Mouse (Mus musculus): ENCODE results near the gene Nt5m. TPM values are rescaled to one million over a fixed set of nuclear protein-coding genes. Genes with fewer than 3 reads are reported as not detected.

The Nt5m gene
- polyA plus RNA-seq, 1 experiment from 2014 or later = 40.5 TPM

DNA sequence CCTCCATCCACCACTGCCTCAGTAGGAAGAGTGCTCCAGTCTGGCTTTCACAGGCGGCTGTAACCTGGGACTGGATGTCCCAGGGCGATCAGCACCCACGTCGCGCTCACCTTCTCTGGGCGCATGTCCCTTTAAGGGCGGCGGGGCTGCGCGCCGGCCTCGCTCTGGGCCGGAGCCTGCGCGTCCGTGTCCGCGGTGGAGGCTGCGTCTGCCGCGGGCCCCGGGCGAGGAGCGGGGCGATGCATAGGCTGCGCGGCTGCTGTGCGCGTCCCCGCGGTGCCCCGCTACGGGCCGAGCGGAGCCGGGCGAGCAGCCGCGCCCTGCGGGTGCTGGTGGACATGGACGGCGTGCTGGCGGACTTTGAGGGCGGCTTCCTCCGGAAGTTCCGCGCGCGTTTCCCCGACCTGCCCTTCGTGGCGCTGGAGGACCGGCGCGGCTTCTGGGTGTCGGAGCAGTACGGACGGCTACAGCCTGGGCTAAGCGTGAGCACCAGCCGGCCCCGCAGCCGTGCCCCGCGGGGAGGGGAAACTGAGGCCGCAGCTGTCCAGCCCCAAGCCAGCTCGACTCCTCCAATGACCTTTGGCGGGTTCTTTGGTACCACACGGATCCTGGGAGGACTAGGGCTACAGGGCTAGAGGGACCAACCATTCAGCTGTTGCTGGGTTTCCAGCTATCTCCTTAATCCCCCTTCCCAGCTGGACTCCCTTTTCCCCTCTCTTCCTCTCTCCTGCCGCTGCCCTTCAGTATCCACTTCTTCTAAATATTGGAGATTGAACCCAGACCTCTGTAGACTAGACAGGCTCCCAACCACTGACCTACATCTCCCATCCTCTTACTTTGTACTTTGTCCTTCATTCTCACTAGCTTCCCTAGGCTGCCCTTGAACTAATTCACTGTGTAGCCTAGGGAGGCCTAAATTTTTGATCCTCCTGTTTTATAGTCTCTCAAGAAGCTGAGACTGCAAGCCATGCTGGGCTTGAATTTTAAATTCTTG lies 8.9 kb downstream of the Nt5m start:
- under 1% methylated on average over 66 of the region's 69 CpGs for WGBS
- Histone ChIP-seq H3K9ac (ENCODE audit: low read length) (peak overlapping the region; percentile 93), H3K4me1 (replicated peaks; ENCODE audit: control insufficient read depth, insufficient read depth, low read length) (no peaks in the 10 kb centered on the region; the same call in 1 of the 2 replicates), H3K4me3 (ENCODE audit: low read depth, low read length) (peak overlapping the region; percentile 76), H3K27ac (ENCODE audit: low read depth, low read length) (peak overlapping the region; percentile 71), H3K4me2 (ENCODE audit: low read depth, low read length, severe bottlenecking) (peak overlapping the region; percentile 79), H3K36me3 (ENCODE audit: control insufficient read depth, insufficient read depth, low read length) (no peaks in the 10 kb centered on the region; the same call in 1 of the 2 replicates), H3K9me3 (ENCODE audit: control insufficient read depth, low read length) (no peaks in the 10 kb centered on the region), H3K27me3 (ENCODE audit: control insufficient read depth, insufficient read depth, low read length) (no peaks in the 10 kb centered on the region)
- DNase-seq (ENCODE audit: low spot score) (peak; percentile 84), ATAC-seq (replicated peaks; ENCODE audit: low FRiP score) (peak; percentile 92)

DNA sequence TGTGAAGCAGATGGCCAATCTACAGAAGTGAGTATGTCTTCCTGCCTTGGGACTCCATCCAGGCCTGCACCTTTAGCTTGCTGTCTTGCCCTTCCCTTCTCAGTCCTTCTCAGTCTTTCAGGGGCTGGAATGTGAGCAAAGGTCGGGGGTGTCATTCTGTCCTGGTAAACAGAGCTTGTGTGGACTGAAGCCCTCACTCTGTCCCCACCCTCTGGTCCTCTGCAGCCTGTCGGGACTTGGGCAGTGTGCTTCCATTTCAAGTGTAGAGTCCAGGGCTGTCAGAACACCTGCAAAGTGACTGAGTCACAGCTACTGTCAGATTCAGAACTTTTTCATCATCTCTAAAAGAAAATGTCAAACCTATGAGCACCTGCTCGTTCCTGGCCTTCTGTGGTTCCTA lies 13.6 kb downstream of the Nt5m start:
- 78% methylated on average over 3 of the region's 3 CpGs for WGBS
- H3K9ac ChIP-seq (ENCODE audit: low read length) = no peak overlapping the region
- no peak for ATAC-seq (replicated peaks; ENCODE audit: low FRiP score)

DNA sequence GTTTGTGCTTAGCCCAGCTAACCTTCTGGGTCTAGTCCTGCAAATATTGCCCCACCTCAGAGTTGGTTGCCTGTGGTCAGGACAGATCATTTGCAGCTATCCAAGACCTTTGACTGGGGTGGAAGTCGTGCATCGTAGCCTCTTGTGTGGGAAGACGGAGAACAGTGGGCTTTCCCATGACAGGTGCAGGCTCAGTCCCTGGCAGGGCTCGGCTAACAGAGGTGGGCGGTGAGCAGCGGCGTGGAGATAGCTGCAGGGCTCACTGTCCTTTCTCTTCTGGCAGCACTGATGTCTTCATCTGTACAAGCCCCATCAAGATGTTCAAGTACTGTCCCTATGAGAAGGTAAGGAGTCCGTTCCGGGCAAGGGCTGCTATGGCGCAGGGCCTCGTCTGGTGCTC lies 21.2 kb downstream of the Nt5m start:
- Histone ChIP-seq H3K4me1 (replicated peaks; ENCODE audit: control insufficient read depth, insufficient read depth, low read length) (no peaks in the 10 kb centered on the region), H3K27ac (ENCODE audit: low read depth, low read length) (no peak overlapping the region), H3K9ac (ENCODE audit: low read length) (no peak overlapping the region), H3K4me3 (ENCODE audit: low read depth, low read length) (no peak overlapping the region), H3K36me3 (ENCODE audit: control insufficient read depth, insufficient read depth, low read length) (no peaks in the 10 kb centered on the region; the same call in 1 of the 2 replicates), H3K9me3 (ENCODE audit: control insufficient read depth, low read length) (no peaks in the 10 kb centered on the region), H3K4me2 (ENCODE audit: low read depth, low read length, severe bottlenecking) (no peak overlapping the region), H3K27me3 (ENCODE audit: control insufficient read depth, insufficient read depth, low read length) (no peaks in the 10 kb centered on the region)
- WGBS = 90% methylated on average over 11 of the region's 11 CpGs
- no peak for ATAC-seq (replicated peaks; ENCODE audit: low FRiP score)
- no peak for DNase-seq (ENCODE audit: low spot score)

More for the DNA sequence above, 13.6 kb downstream of the Nt5m start:
- H3K9me3 ChIP-seq (ENCODE audit: control insufficient read depth, low read length) = no peaks in the 10 kb centered on the region
- no peaks in the 10 kb centered on the region for H3K36me3 ChIP-seq (ENCODE audit: control insufficient read depth, insufficient read depth, low read length)
- DNase-seq (ENCODE audit: low spot score) = peak; percentile 37
- no peaks in the 10 kb centered on the region for H3K27me3 ChIP-seq (ENCODE audit: control insufficient read depth, insufficient read depth, low read length)
- no peak overlapping the region for H3K4me3 ChIP-seq (ENCODE audit: low read depth, low read length)
- H3K27ac ChIP-seq (ENCODE audit: low read depth, low read length) = no peak overlapping the region
- no peaks in the 10 kb centered on the region; the same call in 1 of the 2 replicates for H3K4me1 ChIP-seq (replicated peaks; ENCODE audit: control insufficient read depth, insufficient read depth, low read length)
- H3K4me2 ChIP-seq (ENCODE audit: low read depth, low read length, severe bottlenecking) = no peak overlapping the region

DNA sequence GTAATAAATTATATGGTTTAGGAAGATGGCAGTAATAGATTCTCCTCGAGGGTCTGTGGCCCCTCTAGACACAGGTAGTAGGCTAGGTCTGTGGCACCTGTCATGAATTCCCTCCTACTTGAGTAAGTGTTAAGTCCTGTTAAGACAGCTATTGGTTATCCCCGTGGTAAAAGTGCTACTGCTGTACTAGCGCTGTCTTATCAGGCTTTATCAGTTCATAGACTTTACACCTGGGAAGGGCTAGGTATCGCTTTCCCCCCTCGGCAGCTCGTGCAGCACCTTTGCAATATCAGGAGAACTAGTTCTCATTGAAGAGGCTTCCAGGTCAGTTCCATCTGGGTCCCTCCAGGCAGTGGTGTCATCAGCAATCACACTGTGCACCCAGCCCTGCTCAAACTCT lies 25.1 kb downstream of the Nt5m start:
- ATAC-seq (replicated peaks; ENCODE audit: low FRiP score) (no peak), DNase-seq (ENCODE audit: low spot score) (no peak)
- no peak overlapping the region for H3K27ac ChIP-seq (ENCODE audit: low read depth, low read length)
- H3K4me3 ChIP-seq (ENCODE audit: low read depth, low read length) = no peak overlapping the region
- no peaks in the 10 kb centered on the region for H3K9me3 ChIP-seq (ENCODE audit: control insufficient read depth, low read length)
- no peaks in the 10 kb centered on the region for H3K27me3 ChIP-seq (ENCODE audit: control insufficient read depth, insufficient read depth, low read length)
- no peaks in the 10 kb centered on the region; the same call in 1 of the 2 replicates for H3K36me3 ChIP-seq (ENCODE audit: control insufficient read depth, insufficient read depth, low read length)
- no peak overlapping the region for H3K4me2 ChIP-seq (ENCODE audit: low read depth, low read length, severe bottlenecking)
- 95% methylated on average over 6 of the region's 6 CpGs for WGBS
- no peak overlapping the region for H3K9ac ChIP-seq (ENCODE audit: low read length)
- peaks cover 2% of the 10 kb centered on the region; the same call in 1 of the 2 replicates for H3K4me1 ChIP-seq (replicated peaks; ENCODE audit: control insufficient read depth, insufficient read depth, low read length)

DNA sequence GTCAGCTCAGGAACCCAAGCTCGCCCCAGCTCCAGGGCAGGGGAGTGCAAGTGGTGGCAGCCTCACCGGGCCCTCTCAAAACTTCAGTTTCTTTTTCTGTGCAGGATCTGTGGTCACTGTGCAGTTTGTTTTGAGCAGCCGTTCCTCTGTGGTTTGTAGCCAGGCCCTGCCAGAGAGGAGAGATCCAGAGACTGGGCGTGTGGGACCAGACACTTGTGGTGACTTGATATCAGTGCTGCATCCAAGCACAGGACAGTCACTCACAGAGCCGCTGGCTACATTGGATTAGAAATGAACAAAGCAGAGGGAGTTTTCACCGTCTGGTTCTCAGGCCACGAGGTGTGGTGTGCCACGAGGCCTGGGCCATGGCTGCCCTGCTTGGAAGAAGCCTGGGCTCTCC lies 32.9 kb downstream of the Nt5m start:
- WGBS = 81% methylated on average over 8 of the region's 8 CpGs
- Histone ChIP-seq H3K9ac (ENCODE audit: low read length) (no peak overlapping the region), H3K9me3 (ENCODE audit: control insufficient read depth, low read length) (no peaks in the 10 kb centered on the region), H3K27me3 (ENCODE audit: control insufficient read depth, insufficient read depth, low read length) (no peaks in the 10 kb centered on the region), H3K4me1 (replicated peaks; ENCODE audit: control insufficient read depth, insufficient read depth, low read length) (peaks cover 6% of the 10 kb centered on the region; the same call in 1 of the 2 replicates), H3K27ac (ENCODE audit: low read depth, low read length) (no peak overlapping the region), H3K4me3 (ENCODE audit: low read depth, low read length) (no peak overlapping the region), H3K36me3 (ENCODE audit: control insufficient read depth, insufficient read depth, low read length) (no peaks in the 10 kb centered on the region; the same call in 1 of the 2 replicates), H3K4me2 (ENCODE audit: low read depth, low read length, severe bottlenecking) (no peak overlapping the region)
- ATAC-seq (replicated peaks; ENCODE audit: low FRiP score) (no peak), DNase-seq (ENCODE audit: low spot score) (no peak)

DNA sequence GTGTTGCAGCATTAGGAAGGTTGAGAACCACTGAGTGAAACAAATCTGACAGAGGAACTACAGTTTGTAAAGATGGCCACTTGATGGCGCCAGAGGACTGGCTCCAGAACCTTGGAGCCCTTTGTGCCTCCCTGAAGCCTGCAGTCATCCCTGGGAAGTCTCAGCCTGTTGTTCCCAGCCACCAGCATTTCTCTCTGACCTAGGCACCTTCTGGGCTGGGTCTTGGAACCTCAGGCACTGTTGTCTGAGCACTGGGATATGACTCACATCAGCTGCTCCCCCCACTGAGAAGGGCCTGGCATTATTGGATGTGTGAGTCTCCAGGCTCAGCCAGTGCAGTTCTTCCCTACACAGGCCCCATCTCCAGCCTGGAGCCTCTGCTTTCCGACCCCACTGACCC lies 40.8 kb downstream of the Nt5m start:
- peak overlapping the region; percentile 40 for H3K9ac ChIP-seq (ENCODE audit: low read length)
- 32% methylated on average over 2 of the region's 2 CpGs for WGBS

DNA sequence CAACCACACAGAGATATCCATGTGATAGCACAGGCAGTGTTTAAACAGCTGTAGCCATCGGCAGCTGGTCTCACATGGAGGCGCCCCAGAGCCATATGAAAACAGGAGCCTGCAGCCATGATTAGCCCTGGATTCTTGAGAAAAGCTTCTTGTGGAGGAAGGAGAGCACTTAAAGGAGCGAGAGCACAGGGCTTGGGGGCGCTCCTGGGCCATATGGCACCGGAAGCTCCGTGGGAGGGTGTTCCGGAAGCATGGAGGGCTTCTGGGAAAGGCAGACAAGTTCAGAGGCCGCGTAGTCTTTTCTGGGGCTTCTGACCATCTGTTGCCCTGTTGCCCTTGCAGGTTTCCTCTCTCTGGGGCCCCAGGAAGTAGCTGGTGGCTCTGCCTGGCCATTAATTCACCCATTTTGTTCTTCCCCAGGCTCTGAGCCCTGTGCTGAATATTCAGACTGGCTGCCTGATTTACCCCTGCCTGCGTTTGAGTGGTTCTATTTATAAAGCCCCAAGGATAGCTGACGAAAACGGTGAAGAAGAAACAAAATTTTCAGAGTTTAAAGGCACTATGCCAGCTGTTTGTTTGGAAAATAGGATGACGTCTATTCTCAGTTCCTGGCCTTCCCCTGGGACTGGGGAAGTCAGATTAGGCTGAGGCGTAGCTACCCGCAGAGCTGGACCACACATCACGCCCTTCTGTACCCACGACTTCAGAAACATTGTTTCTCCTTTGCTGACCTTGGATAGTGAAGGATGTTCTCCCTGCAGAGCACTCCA lies 46.2 kb downstream of the Nt5m start:
- DNase-seq (ENCODE audit: low spot score) = no peak
- Histone ChIP-seq H3K4me1 (replicated peaks; ENCODE audit: control insufficient read depth, insufficient read depth, low read length) (no peaks in the 10 kb centered on the region), H3K27ac (ENCODE audit: low read depth, low read length) (no peak overlapping the region), H3K27me3 (ENCODE audit: control insufficient read depth, insufficient read depth, low read length) (no peaks in the 10 kb centered on the region), H3K4me2 (ENCODE audit: low read depth, low read length, severe bottlenecking) (no peak overlapping the region), H3K36me3 (ENCODE audit: control insufficient read depth, insufficient read depth, low read length) (no peaks in the 10 kb centered on the region), H3K4me3 (ENCODE audit: low read depth, low read length) (no peak overlapping the region), H3K9ac (ENCODE audit: low read length) (no peak overlapping the region), H3K9me3 (ENCODE audit: control insufficient read depth, low read length) (no peaks in the 10 kb centered on the region)
- ATAC-seq (replicated peaks; ENCODE audit: low FRiP score) = no peak
- 78% methylated on average over 17 of the region's 17 CpGs for WGBS

More for the DNA sequence above, 40.8 kb downstream of the Nt5m start:
- ATAC-seq (replicated peaks; ENCODE audit: low FRiP score) (peak; percentile 70), DNase-seq (ENCODE audit: low spot score) (peak; percentile 88)
- Histone ChIP-seq H3K36me3 (ENCODE audit: control insufficient read depth, insufficient read depth, low read length) (no peaks in the 10 kb centered on the region; the same call in 1 of the 2 replicates), H3K9me3 (ENCODE audit: control insufficient read depth, low read length) (no peaks in the 10 kb centered on the region), H3K4me3 (ENCODE audit: low read depth, low read length) (no peak overlapping the region), H3K4me1 (replicated peaks; ENCODE audit: control insufficient read depth, insufficient read depth, low read length) (no peaks in the 10 kb centered on the region), H3K27ac (ENCODE audit: low read depth, low read length) (no peak overlapping the region), H3K27me3 (ENCODE audit: control insufficient read depth, insufficient read depth, low read length) (no peaks in the 10 kb centered on the region), H3K4me2 (ENCODE audit: low read depth, low read length, severe bottlenecking) (no peak overlapping the region)

DNA sequence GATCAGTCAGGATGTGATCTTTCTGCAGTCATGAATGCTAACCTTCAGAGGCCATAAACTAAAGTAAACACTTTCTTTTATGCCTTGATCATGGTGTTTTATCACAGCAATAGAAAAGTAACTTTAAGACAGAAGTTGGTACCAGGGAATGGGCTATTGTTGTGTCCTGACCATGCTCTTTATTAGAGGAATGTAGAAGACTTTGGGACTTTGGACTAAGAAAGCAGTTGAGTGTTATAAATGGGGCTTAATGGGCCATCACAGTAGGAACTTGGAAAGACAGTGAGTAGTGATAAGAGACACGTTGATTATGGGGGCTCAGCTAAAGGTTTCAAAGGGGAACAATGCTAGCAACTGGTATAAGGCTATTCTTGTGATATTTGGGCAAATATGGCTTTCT lies 47.7 kb downstream of the Nt5m start:
- Histone ChIP-seq H3K9ac (ENCODE audit: low read length) (no peak overlapping the region), H3K4me3 (ENCODE audit: low read depth, low read length) (no peak overlapping the region), H3K36me3 (ENCODE audit: control insufficient read depth, insufficient read depth, low read length) (no peaks in the 10 kb centered on the region), H3K27me3 (ENCODE audit: control insufficient read depth, insufficient read depth, low read length) (no peaks in the 10 kb centered on the region), H3K4me2 (ENCODE audit: low read depth, low read length, severe bottlenecking) (no peak overlapping the region), H3K27ac (ENCODE audit: low read depth, low read length) (no peak overlapping the region), H3K4me1 (replicated peaks; ENCODE audit: control insufficient read depth, insufficient read depth, low read length) (no peaks in the 10 kb centered on the region), H3K9me3 (ENCODE audit: control insufficient read depth, low read length) (no peaks in the 10 kb centered on the region)
- DNase-seq (ENCODE audit: low spot score) = no peak
- no peak for ATAC-seq (replicated peaks; ENCODE audit: low FRiP score)
- 87% methylated on average over 1 of the region's 1 CpGs for WGBS
